Mouse (Mus musculus): Measurements from ENCODE around the gene Zbtb42. TPM values are rescaled to one million over a fixed set of nuclear protein-coding genes. Genes with fewer than 3 reads are reported as not detected.

The Zbtb42 gene
- total and polyA plus RNA-seq, 3 experiments, result 7.6 to 11.4 TPM; not detected in 1

DNA sequence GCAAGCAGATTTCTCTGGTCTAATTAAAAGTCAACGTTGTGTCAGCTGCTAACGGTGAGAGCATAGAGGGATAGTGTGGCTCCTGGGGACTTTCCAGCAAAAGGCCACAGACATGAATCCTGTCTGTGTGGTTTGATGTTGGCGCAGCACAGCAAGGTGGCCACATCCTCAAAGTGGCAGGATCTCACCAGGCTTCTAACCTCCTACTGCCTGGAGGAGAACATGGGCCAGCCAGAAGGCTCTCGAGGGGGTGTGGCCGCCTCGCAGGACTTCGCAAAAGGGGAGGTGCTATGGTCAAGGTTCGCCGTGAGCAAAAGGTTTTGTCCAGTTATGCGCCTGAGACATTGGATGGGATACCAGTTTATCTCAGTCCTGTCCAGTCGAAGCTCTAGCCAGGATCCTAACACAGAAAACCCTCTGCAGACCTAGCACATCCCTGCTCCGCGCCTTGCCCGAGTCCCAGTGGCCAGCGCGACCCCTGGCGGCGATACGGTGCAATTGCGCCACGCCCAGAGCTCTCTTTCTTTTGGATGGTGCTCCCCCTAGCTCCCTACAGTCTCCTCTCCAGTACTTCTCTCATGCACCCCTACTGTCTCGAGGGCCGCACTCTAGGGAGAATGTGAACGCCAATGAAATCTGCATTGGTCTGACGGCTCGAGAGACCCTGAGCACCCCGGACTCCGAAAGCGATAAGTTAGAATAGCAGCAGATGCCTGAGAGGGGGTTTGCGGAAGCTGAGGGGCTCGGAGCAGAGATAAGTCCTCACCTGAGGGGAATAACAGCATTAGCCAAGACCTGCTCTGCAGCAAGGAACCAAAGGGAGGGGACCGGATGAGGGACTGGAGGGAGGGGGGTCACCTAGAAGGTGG is 28.3 kb downstream of the Zbtb42 start (continued):
- TF ChIP-seq POLR2A (IDR thresholded peaks at IDR 0.05; ENCODE audit: control insufficient read depth in 1 of 2, insufficient read depth in 1 of 2, low read depth in 1 of 2, low read length in 2 of 2, poor library complexity in 1 of 2) (no peak), CHD2 (IDR thresholded peaks at IDR 0.05; ENCODE audit: low read length) (no peak), EP300 (IDR thresholded peaks at IDR 0.05; ENCODE audit: low read depth in 1 of 2, low read length in 2 of 2) (no peak; a peak in 1 of 4 replicates), MYB (IDR thresholded peaks at IDR 0.05; ENCODE audit: low read depth, low read length) (no peak), MXI1 (IDR thresholded peaks at IDR 0.05; ENCODE audit: low read depth, low read length) (peak; percentile 63; the same call in 1 of the 2 replicates), USF1 (IDR thresholded peaks at IDR 0.05; ENCODE audit: low read depth, low read length) (no peak), POLR2AphosphoS2 (IDR thresholded peaks at IDR 0.05; ENCODE audit: low read length) (no peak), TCF12 (IDR thresholded peaks at IDR 0.05; ENCODE audit: low read depth, low read length) (peak; percentile 6; the same call in 1 of the 2 replicates), GATA1 (IDR thresholded peaks at IDR 0.05; ENCODE audit: low read depth, low read length) (peak; percentile 19; the same call in 1 of the 2 replicates), HCFC1 (IDR thresholded peaks at IDR 0.05; ENCODE audit: low read depth, low read length) (peak; percentile 62), TBP (IDR thresholded peaks at IDR 0.05; ENCODE audit: low read depth, low read length) (0 out of 2 replicates have a peak, but pooled peaks have one; percentile 20)

GRCm38 (mm10) chr12:112707573-112707869 is 28.9 kb downstream of the Zbtb42 start:
- TF ChIP-seq BHLHE40 (IDR thresholded peaks at IDR 0.05; ENCODE audit: borderline replicate concordance, low read depth, low read length), result no peak
- no peak for TF ChIP-seq MAZ (IDR thresholded peaks at IDR 0.05; ENCODE audit: low read depth, low read length)
- TF ChIP-seq JUND (IDR thresholded peaks at IDR 0.05; ENCODE audit: low read depth, low read length), result no peak
- TF ChIP-seq NELFE (IDR thresholded peaks at IDR 0.05; ENCODE audit: low read depth, low read length), result no peak
- no peak for TF ChIP-seq ZC3H11A (IDR thresholded peaks at IDR 0.05; ENCODE audit: low read depth, low read length)
- Histone ChIP-seq H3K36me3 (ENCODE audit: control insufficient read depth in 1 of 2, insufficient read depth in 2 of 2, low read length in 2 of 2) (peaks cover 0 to 10% of the 10 kb centered on the region in 2 experiments; a peak in 2 of 4 replicates), H3K9me3 (replicated peaks; ENCODE audit: insufficient read depth, low read length) (no peaks in the 10 kb centered on the region), H3K79me2 (ENCODE audit: control insufficient read depth, insufficient read depth, low read length, poor library complexity) (no peaks in the 10 kb centered on the region), H3K4me3 (ENCODE audit: control insufficient read depth in 1 of 2, insufficient read depth in 1 of 2, low read depth in 2 of 2, low read length in 2 of 2) (no peak overlapping the region), H3K27ac (ENCODE audit: control insufficient read depth, low read depth, low read length) (no peak overlapping the region), H3K9ac (ENCODE audit: control insufficient read depth, low read depth, low read length, poor library complexity, severe bottlenecking) (no peak overlapping the region), H3K27me3 (ENCODE audit: control insufficient read depth in 1 of 2, insufficient read depth in 2 of 2, low read length in 2 of 2) (peaks cover 0 to 2% of the 10 kb centered on the region in 2 experiments; a peak in 1 of 4 replicates), H3K4me1 (ENCODE audit: control insufficient read depth in 1 of 2, insufficient read depth in 2 of 2, low read length in 2 of 2) (peaks cover 7 to 15% of the 10 kb centered on the region in 2 experiments)
- peak; percentile 19 for DNase-seq (ENCODE audit: low read depth, low spot score)

DNA sequence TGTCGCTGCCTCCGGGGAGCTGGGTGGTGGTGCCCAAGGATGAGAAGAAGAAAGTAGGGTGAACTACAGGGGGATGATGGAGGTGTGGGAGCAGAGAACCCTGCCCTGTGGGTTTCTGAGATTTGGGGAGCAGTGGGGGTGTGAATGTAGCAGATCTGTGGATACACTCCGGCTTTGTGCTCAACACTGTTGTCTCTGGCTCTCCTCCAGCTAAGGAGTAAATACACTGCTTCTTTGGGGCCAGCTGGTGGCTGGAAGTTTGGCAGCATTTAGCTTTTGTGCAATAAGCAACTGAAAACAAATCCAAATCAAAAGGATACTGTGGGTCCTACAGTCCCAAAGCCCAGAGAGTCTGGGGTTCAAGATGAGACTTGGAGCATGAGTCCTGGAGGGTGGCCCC is 35.4 kb downstream of the Zbtb42 start:
- Histone ChIP-seq H3K27ac (ENCODE audit: control insufficient read depth, low read depth, low read length) (no peak overlapping the region), H3K27me3 (ENCODE audit: control insufficient read depth in 1 of 2, insufficient read depth in 2 of 2, low read length in 2 of 2) (peaks cover 0 to 1% of the 10 kb centered on the region in 2 experiments; a peak in 1 of 4 replicates), H3K9ac (ENCODE audit: control insufficient read depth, low read depth, low read length, poor library complexity, severe bottlenecking) (no peak overlapping the region), H3K4me3 (ENCODE audit: control insufficient read depth in 1 of 2, insufficient read depth in 1 of 2, low read depth in 2 of 2, low read length in 2 of 2) (no peak overlapping the region), H3K36me3 (ENCODE audit: control insufficient read depth in 1 of 2, insufficient read depth in 2 of 2, low read length in 2 of 2) (no peaks in the 10 kb centered on the region), H3K4me1 (ENCODE audit: control insufficient read depth in 1 of 2, insufficient read depth in 2 of 2, low read length in 2 of 2) (no peaks in the 10 kb centered on the region), H3K79me2 (ENCODE audit: control insufficient read depth, insufficient read depth, low read length, poor library complexity) (no peaks in the 10 kb centered on the region), H3K9me3 (replicated peaks; ENCODE audit: insufficient read depth, low read length) (no peaks in the 10 kb centered on the region)
- DNase-seq (ENCODE audit: low read depth, low spot score), result no peak
- TF ChIP-seq CTCF (IDR thresholded peaks at IDR 0.05 in 2 of 3, conservative IDR thresholded peaks at IDR 0.05 in 1 of 3; ENCODE audit: control insufficient read depth in 1 of 3, insufficient read depth in 1 of 3, low read depth in 2 of 3, low read length in 3 of 3, poor library complexity in 1 of 3, severe bottlenecking in 1 of 3), result no peak
- no peak for TF ChIP-seq SMC3 (IDR thresholded peaks at IDR 0.05; ENCODE audit: low read depth, low read length)
- no peak for TF ChIP-seq RCOR1 (IDR thresholded peaks at IDR 0.05; ENCODE audit: low read depth, low read length)
- no peak for TF ChIP-seq MXI1 (IDR thresholded peaks at IDR 0.05; ENCODE audit: low read depth, low read length)
- TF ChIP-seq NRF1 (IDR thresholded peaks at IDR 0.05; ENCODE audit: insufficient read depth, low read depth, low read length, poor library complexity, severe bottlenecking), result no peak
- TF ChIP-seq POLR2AphosphoS2 (IDR thresholded peaks at IDR 0.05; ENCODE audit: low read length), result no peak
- no peak for TF ChIP-seq MAFK (IDR thresholded peaks at IDR 0.05; ENCODE audit: borderline replicate concordance, low read depth, low read length)
- TF ChIP-seq TCF12 (IDR thresholded peaks at IDR 0.05; ENCODE audit: low read depth, low read length), result no peak
- no peak for TF ChIP-seq TAL1 (IDR thresholded peaks at IDR 0.05; ENCODE audit: low read length)
- no peak for TF ChIP-seq RAD21 (IDR thresholded peaks at IDR 0.05; ENCODE audit: low read depth, low read length)
- TF ChIP-seq MEF2A (IDR thresholded peaks at IDR 0.05; ENCODE audit: extremely low read depth, insufficient replicate concordance, low read depth, low read length, poor library complexity, severe bottlenecking), result no peak
- no peak for TF ChIP-seq MAZ (IDR thresholded peaks at IDR 0.05; ENCODE audit: low read depth, low read length)
- no peak for TF ChIP-seq JUND (IDR thresholded peaks at IDR 0.05; ENCODE audit: low read depth, low read length)
